Mouse (Mus musculus) neural tube, embryonic 13.5 days (tissue): ENCODE results near the gene Gm20903. TPM values are rescaled to one million over a fixed set of nuclear protein-coding genes. Genes with fewer than 3 reads are reported as not detected.
"Not testable (repeated sequence)": the region's sequence is repeated elsewhere in the genome, so short reads cannot be mapped to it uniquely, and the experiment has no call there.

ENCODE experiments used
- ATAC-seq: fragments of 200-750 bp; cut with Nextera tagmentation; 2 replicates; pipeline ENCODE4 v1.8.0; 2017; ENCODE audit warnings: low read depth, mild to moderate bottlenecking, moderate TSS enrichment, moderate library complexity
- H3K27ac ChIP-seq: fragments of 300-500 bp; sonication (generic); replicated peaks from 2 replicates; pipeline ENCODE4 v1.5.1; 2015; ENCODE audit warnings: moderate library complexity, mild to moderate bottlenecking, inconsistent platforms
- H3K27me3 ChIP-seq: fragments of 300-500 bp; sonication (generic); 2 replicates; pipeline ENCODE4 v1.6.1; 2015; ENCODE audit warnings: mild to moderate bottlenecking, inconsistent platforms
- H3K36me3 ChIP-seq: fragments of 300-500 bp; sonication (generic); 2 replicates; pipeline ENCODE4 v1.6.1; 2015; ENCODE audit warnings: mild to moderate bottlenecking, inconsistent platforms
- H3K4me1 ChIP-seq: fragments of 300-500 bp; sonication (generic); replicated peaks from 2 replicates; pipeline ENCODE4 v1.6.1; 2015; ENCODE audit warnings: inconsistent platforms
- H3K4me2 ChIP-seq: fragments of 300-500 bp; sonication (generic); 2 replicates; pipeline ENCODE4 v1.6.1; 2015; ENCODE audit warnings: inconsistent platforms, mild to moderate bottlenecking, moderate library complexity
- H3K4me3 ChIP-seq: fragments of 300-500 bp; sonication (generic); 2 replicates; pipeline ENCODE4 v1.5.1; 2015; ENCODE audit warnings: mild to moderate bottlenecking, inconsistent platforms
- H3K9ac ChIP-seq: fragments of 300-500 bp; sonication (generic); 2 replicates; pipeline ENCODE4 v1.6.1; 2015; ENCODE audit warnings: moderate library complexity, mild to moderate bottlenecking, inconsistent platforms
- H3K9me3 ChIP-seq: fragments of 300-500 bp; sonication (generic); 2 replicates; pipeline ENCODE4 v1.6.1; 2016; ENCODE audit warnings: inconsistent platforms
- WGBS: fragments of 180-500 bp; shearing (Covaris S2); methylation state at CpG from one replicate; pipeline ENCODE4 v1.1.7; 2015; 5-methylcytosine and 5-hydroxymethylcytosine counted together
- polyA plus RNA-seq: library from polyadenylated mRNA; unstranded; fragments of >200 nt; fragmentation: Nextera tagmentation; extraction: Ambion mirVana; gene quantifications from 2 replicates; pipeline ENCODE4 v1.2.1, GENCODE M21; 2015

Gm20903 gene
- not detected in 2 replicates for polyA plus RNA-seq

GRCm38 (mm10) chrY:73669015-73669414 lies at the start of gene Gm20903:
Gm20903 (plus strand) TSS chrY:73669315.
- WGBS, result no CpG with 5 or more reads among the region's 6 CpGs
- H3K27me3 ChIP-seq, H3K36me3 ChIP-seq, H3K4me2 ChIP-seq, H3K4me3 ChIP-seq, H3K9ac ChIP-seq, H3K27ac ChIP-seq, H3K9me3 ChIP-seq, ATAC-seq, H3K4me1 ChIP-seq: not testable (repeated sequence)
